Mouse (Mus musculus): Measurements from ENCODE around the gene Iqcf1.

The Iqcf1 gene

GRCm38 (mm10) chr9:106499667-106500066 lies at the start of gene Iqcf1:
Iqcf1 (plus strand) TSS chr9:106499967.
- no peak for DNase-seq (ENCODE audit: extremely low read depth, insufficient read length, low spot score)

- peak; percentile 44 for DNase-seq (ENCODE audit: extremely low read depth, insufficient read length, low spot score)
Observed at GRCm38 (mm10) chr9:106450661-106451060, 49.1 kb upstream of the Iqcf1 start.

- no peak for DNase-seq (ENCODE audit: extremely low read depth, insufficient read length, low spot score)
Observed at GRCm38 (mm10) chr9:106451298-106451697, 48.5 kb upstream of the Iqcf1 start.

GRCm38 (mm10) chr9:106451899-106452298 lies 47.9 kb upstream of the Iqcf1 start:
- no peak for DNase-seq (ENCODE audit: extremely low read depth, insufficient read length, low spot score)

GRCm38 (mm10) chr9:106452351-106452750 lies 47.4 kb upstream of the Iqcf1 start:
- DNase-seq (ENCODE audit: extremely low read depth, insufficient read length, low spot score) = no peak

- no peak for DNase-seq (ENCODE audit: extremely low read depth, insufficient read length, low spot score)
Observed at GRCm38 (mm10) chr9:106452821-106453220, 46.9 kb upstream of the Iqcf1 start.

GRCm38 (mm10) chr9:106453271-106454070 lies 46.3 kb upstream of the Iqcf1 start, which contains the start of gene Pcbp4:
Pcbp4 (plus strand) TSS chr9:106453291.
- peak; percentile 74 for DNase-seq (ENCODE audit: extremely low read depth, insufficient read length, low spot score)

GRCm38 (mm10) chr9:106454071-106454761 lies 45.6 kb upstream of the Iqcf1 start:
- DNase-seq (ENCODE audit: extremely low read depth, insufficient read length, low spot score) = peak; percentile 41

- no peak for DNase-seq (ENCODE audit: extremely low read depth, insufficient read length, low spot score)
Observed at GRCm38 (mm10) chr9:106454888-106455681, 44.7 kb upstream of the Iqcf1 start.

GRCm38 (mm10) chr9:106456325-106457162 lies 43.2 kb upstream of the Iqcf1 start:
- no peak for DNase-seq (ENCODE audit: extremely low read depth, insufficient read length, low spot score)

GRCm38 (mm10) chr9:106457163-106457559 lies 42.6 kb upstream of the Iqcf1 start:
- DNase-seq (ENCODE audit: extremely low read depth, insufficient read length, low spot score) = no peak

GRCm38 (mm10) chr9:106457920-106458319 lies 41.8 kb upstream of the Iqcf1 start:
- DNase-seq (ENCODE audit: extremely low read depth, insufficient read length, low spot score) = no peak

- DNase-seq (ENCODE audit: extremely low read depth, insufficient read length, low spot score) = no peak
Observed at GRCm38 (mm10) chr9:106459946-106460345, 39.8 kb upstream of the Iqcf1 start.

- no peak for DNase-seq (ENCODE audit: extremely low read depth, insufficient read length, low spot score)
Observed at GRCm38 (mm10) chr9:106460401-106461025, 39.3 kb upstream of the Iqcf1 start.

GRCm38 (mm10) chr9:106461026-106461415 lies 38.7 kb upstream of the Iqcf1 start:
- DNase-seq (ENCODE audit: extremely low read depth, insufficient read length, low spot score) = no peak

GRCm38 (mm10) chr9:106461641-106462429 lies 37.9 kb upstream of the Iqcf1 start:
- no peak for DNase-seq (ENCODE audit: extremely low read depth, insufficient read length, low spot score)

GRCm38 (mm10) chr9:106462430-106462800 lies 37.4 kb upstream of the Iqcf1 start:
- DNase-seq (ENCODE audit: extremely low read depth, insufficient read length, low spot score) = no peak

- no peak for DNase-seq (ENCODE audit: extremely low read depth, insufficient read length, low spot score)
Observed at GRCm38 (mm10) chr9:106463122-106464063, 36.4 kb upstream of the Iqcf1 start.

All from 3134 (cell line).